Mouse (Mus musculus): ENCODE results near the gene Dcp1b.

GRCm38 (mm10) chr6:119220297-119220696, 45.2 kb downstream of the Dcp1b start:
- TF ChIP-seq CTCF (IDR thresholded peaks at IDR 0.05; ENCODE audit: extremely low read depth, insufficient read length, insufficient replicate concordance, low read depth, low read length): peak; percentile 67; the same call in 1 of the 2 replicates
- TF ChIP-seq POLR2A (IDR thresholded peaks at IDR 0.05; ENCODE audit: low read depth, low read length): no peak
